Mouse (Mus musculus) myocyte (in vitro differentiated cells): ENCODE data around the gene Cdkl2. TPM values are rescaled to one million over a fixed set of nuclear protein-coding genes. Genes with fewer than 3 reads are reported as not detected.

ENCODE experiments used
- H3K27me3 ChIP-seq: one replicate; pipeline ENCODE4 v1.6.1; 2011; ENCODE audit not compliant: control insufficient read depth, insufficient read depth, insufficient read length
- H3K36me3 ChIP-seq: one replicate; pipeline ENCODE4 v1.6.1; 2011; ENCODE audit not compliant: control insufficient read depth, insufficient read depth
- H3K4me2 ChIP-seq: one replicate; pipeline ENCODE4 v1.6.1; 2011; ENCODE audit warnings: low read depth, control low read depth
- H3K4me3 ChIP-seq: one replicate; pipeline ENCODE4 v1.5.1; 2011; ENCODE audit warnings: mild to moderate bottlenecking, control low read depth, moderate library complexity
- H3K79me2 ChIP-seq: one replicate; pipeline ENCODE4 v1.6.1; 2011; ENCODE audit not compliant: control insufficient read depth, insufficient read depth
- H3ac ChIP-seq: one replicate; pipeline ENCODE4 v1.6.1; 2011; ENCODE audit not compliant: control insufficient read depth, insufficient read length
- CEBPB ChIP-seq: IDR thresholded peaks from 2 replicates; pipeline ENCODE4 v1.6.1; 2011; ENCODE audit warnings: mild to moderate bottlenecking, moderate library complexity; ENCODE audit not compliant: poor library complexity, insufficient read depth, severe bottlenecking
- E2F4 ChIP-seq: IDR thresholded peaks from one replicate; pipeline ENCODE4 v1.6.1; 2011; ENCODE audit warnings: mild to moderate bottlenecking, control low read depth, moderate library complexity; ENCODE audit not compliant: insufficient read depth
- MAX ChIP-seq: IDR thresholded peaks from one replicate; pipeline ENCODE4 v1.6.1; 2011; ENCODE audit warnings: low read depth, mild to moderate bottlenecking, control low read depth
- MYOD1 ChIP-seq, 3 experiments: IDR thresholded peaks; one replicate each; pipeline ENCODE4 v1.6.1; 2011; ENCODE audit warnings: control low read depth in 2 of 3, low read depth in 2 of 3, mild to moderate bottlenecking in 2 of 3, moderate library complexity in 1 of 3; ENCODE audit not compliant: insufficient read length in 2 of 3, control insufficient read depth in 1 of 3
- MYOG ChIP-seq, 3 experiments: IDR thresholded peaks; one replicate each; pipeline ENCODE4 v1.6.1; 2011; ENCODE audit warnings: control low read depth in 2 of 3, low read depth in 2 of 3, mild to moderate bottlenecking in 2 of 3; ENCODE audit not compliant: insufficient read length in 2 of 3, control insufficient read depth in 1 of 3, insufficient read depth in 1 of 3
- POLR2A ChIP-seq: IDR thresholded peaks from one replicate; pipeline ENCODE4 v1.6.1; 2011; ENCODE audit warnings: low read depth, mild to moderate bottlenecking, control low read depth, moderate library complexity; ENCODE audit not compliant: insufficient read length
- POLR2AphosphoS2 ChIP-seq: IDR thresholded peaks from one replicate; pipeline ENCODE4 v1.6.1; 2011; ENCODE audit warnings: low read depth, control low read depth; ENCODE audit not compliant: insufficient read length
- REST ChIP-seq: IDR thresholded peaks from one replicate; pipeline ENCODE4 v1.6.1; 2011; ENCODE audit warnings: mild to moderate bottlenecking, control low read depth, moderate library complexity; ENCODE audit not compliant: insufficient read depth, insufficient read length
- SRF ChIP-seq: IDR thresholded peaks from one replicate; pipeline ENCODE4 v1.6.1; 2011; ENCODE audit warnings: low read depth; ENCODE audit not compliant: control insufficient read depth, insufficient read length
- TCF12 ChIP-seq: IDR thresholded peaks from one replicate; pipeline ENCODE4 v1.6.1; 2011; ENCODE audit warnings: mild to moderate bottlenecking, control low read depth; ENCODE audit not compliant: poor library complexity, insufficient read depth, severe bottlenecking
- TCF3 ChIP-seq: IDR thresholded peaks from one replicate; pipeline ENCODE4 v1.6.1; 2011; ENCODE audit warnings: low read depth, control low read depth; ENCODE audit not compliant: insufficient read length
- USF1 ChIP-seq: IDR thresholded peaks from one replicate; pipeline ENCODE4 v1.6.1; 2011; ENCODE audit warnings: low read depth, mild to moderate bottlenecking, control low read depth, moderate library complexity
- polyA plus RNA-seq: library from polyadenylated mRNA; unstranded; fragments of >200 nt; fragmentation: generic; extraction: Trizol; gene quantifications from one replicate; pipeline ENCODE4 v1.2.1, GENCODE M21; 2012; ENCODE audit warnings: missing spikeins

The Cdkl2 gene
- polyA plus RNA-seq, 1 experiment, result 0.53 TPM

DNA sequence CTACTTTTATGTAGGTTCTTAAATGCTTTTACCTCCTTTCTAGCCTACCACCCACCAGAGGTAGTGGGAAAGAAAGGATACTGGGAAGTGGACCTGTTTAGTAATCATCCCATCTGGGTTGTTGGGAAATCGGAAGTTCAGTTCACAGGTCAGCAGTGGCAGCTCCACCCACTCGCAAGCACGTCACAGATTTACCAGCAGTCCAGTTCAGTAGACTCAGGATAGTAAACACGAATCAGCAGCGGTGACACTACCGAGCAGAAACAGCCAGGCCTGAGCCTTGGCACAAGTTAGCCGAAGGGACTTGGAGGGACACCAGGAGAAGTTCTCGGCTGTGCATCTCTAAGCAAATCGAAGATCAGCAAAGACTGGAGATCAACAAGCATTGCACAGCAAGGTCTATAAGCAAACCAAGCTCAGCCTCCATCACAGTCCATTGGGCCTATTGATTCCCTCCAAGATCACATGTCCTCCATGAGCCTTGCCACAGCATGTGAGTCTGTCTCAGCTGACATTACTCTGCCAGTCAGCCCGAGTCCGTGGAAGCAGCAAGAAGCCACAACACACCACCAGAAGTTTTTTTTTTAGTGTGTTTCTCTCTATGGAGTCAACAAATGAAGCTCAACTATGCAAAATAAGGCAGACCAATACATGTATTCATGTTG is 62.4 kb downstream of the Cdkl2 start:
- TF ChIP-seq TCF3, result no peak
- no peak for TF ChIP-seq CEBPB
- no peak for TF ChIP-seq TCF12
- no peak for TF ChIP-seq MYOD1 (IDR thresholded peaks at IDR 0.05; ENCODE audit: control insufficient read depth in 1 of 3, insufficient read length in 2 of 3, low read depth in 2 of 3)
- TF ChIP-seq MAX, result no peak
- no peak for TF ChIP-seq SRF
- TF ChIP-seq POLR2A, result no peak
- TF ChIP-seq POLR2AphosphoS2, result no peak
- no peak for TF ChIP-seq E2F4
- no peak for TF ChIP-seq USF1
- no peak for TF ChIP-seq MYOG (IDR thresholded peaks at IDR 0.05; ENCODE audit: control insufficient read depth in 1 of 3, insufficient read depth in 1 of 3, insufficient read length in 2 of 3, low read depth in 2 of 3)
- no peak for TF ChIP-seq REST
- Histone ChIP-seq H3K36me3 (no peaks in the 10 kb centered on the region), H3K27me3 (no peaks in the 10 kb centered on the region), H3K4me2 (no peak overlapping the region), H3ac (no peak overlapping the region), H3K79me2 (no peaks in the 10 kb centered on the region), H3K4me3 (no peak overlapping the region)

DNA sequence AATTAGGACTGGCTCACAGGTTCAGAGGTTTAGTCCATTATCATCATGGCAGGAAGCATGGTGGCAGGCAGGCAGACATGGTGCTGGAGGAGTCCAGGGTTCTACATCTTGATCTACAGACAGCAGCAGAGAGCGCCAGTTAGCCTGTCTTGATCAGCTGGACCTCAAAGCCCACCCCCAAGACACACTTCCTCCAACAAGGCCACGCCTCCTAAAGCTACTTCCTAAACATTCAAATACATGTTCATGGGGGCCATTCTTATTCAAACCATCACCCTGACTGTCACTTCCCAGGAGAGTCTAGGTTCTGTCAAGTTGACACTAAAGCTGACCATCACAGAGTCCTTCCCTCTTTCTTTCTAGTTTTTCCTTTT is 66.3 kb downstream of the Cdkl2 start:
- Histone ChIP-seq H3K4me2 (no peak overlapping the region), H3K79me2 (no peaks in the 10 kb centered on the region), H3K36me3 (no peaks in the 10 kb centered on the region), H3ac (no peak overlapping the region), H3K27me3 (no peaks in the 10 kb centered on the region), H3K4me3 (no peak overlapping the region)
- TF ChIP-seq CEBPB, result no peak
- TF ChIP-seq USF1, result no peak
- TF ChIP-seq E2F4, result no peak
- TF ChIP-seq TCF12, result no peak
- TF ChIP-seq POLR2A, result no peak
- no peak for TF ChIP-seq POLR2AphosphoS2
- no peak for TF ChIP-seq MYOD1 (IDR thresholded peaks at IDR 0.05; ENCODE audit: control insufficient read depth in 1 of 3, insufficient read length in 2 of 3, low read depth in 2 of 3)
- TF ChIP-seq REST, result no peak
- TF ChIP-seq MYOG (IDR thresholded peaks at IDR 0.05; ENCODE audit: control insufficient read depth in 1 of 3, insufficient read depth in 1 of 3, insufficient read length in 2 of 3, low read depth in 2 of 3), result no peak
- no peak for TF ChIP-seq MAX
- TF ChIP-seq TCF3, result no peak
- no peak for TF ChIP-seq SRF

DNA sequence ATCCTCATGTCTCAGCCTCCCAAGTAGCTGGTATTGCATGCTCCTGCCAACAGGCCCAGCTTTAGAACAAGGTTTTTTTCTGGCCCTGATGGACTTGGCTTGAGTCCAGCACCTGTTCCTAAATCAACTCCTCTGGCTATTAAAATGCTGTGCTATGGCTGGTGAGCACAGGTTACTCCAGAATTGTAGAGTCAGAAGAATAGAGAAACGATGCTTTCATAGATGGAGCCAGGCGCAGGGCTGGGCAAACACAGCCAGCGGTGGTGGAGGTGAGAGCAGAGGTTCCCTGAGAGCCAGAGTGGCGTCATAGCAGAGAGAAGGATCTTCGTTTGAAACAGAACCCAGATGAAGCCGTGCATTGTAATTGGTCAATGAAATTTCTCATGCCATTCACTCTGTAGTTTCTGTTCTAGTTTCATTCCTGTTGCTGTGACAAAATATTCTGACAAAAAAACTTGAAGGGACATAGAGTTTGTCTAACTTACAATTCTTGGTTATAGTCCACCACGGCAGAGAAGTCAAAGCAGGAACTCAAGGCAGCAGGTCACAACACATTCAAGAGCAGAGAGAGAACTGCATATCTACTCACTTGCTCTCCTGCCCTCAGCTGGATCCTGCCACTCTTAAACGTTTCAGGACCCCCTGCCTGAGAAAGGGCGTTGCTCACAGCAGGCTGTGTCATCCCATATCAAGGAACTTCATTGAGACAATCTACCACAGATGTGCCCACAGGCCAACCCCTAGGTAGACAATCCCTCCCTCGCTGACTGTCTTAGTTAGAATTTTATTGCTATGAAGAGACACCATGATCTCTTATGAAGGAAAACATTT is 66.9 kb downstream of the Cdkl2 start:
- no peaks in the 10 kb centered on the region for H3K27me3 ChIP-seq
- no peak overlapping the region for H3K4me2 ChIP-seq
- no peak overlapping the region for H3ac ChIP-seq
- no peak overlapping the region for H3K4me3 ChIP-seq
- no peak for TF ChIP-seq SRF
- no peaks in the 10 kb centered on the region for H3K36me3 ChIP-seq
- H3K79me2 ChIP-seq, result no peaks in the 10 kb centered on the region

DNA sequence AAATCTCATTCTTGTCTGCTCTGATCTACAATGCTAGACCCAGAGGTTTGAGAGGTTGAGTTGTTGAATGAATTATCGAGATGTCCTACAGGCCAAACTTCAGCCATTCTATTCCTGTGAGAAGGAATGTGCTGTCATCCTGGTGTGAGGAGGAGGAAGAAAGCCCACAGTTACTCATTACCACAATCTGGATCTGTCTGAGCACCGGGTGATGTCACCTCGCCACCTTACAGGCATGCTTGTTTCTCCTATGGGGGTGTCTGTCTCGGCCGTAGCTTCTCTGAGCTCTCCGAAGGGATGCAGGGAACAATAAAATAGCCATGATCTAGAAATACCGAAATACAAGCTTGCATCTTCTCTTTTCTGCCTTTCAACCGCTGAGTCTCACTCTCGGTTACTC is 67.9 kb downstream of the Cdkl2 start:
- Histone ChIP-seq H3K79me2 (no peaks in the 10 kb centered on the region), H3K4me3 (no peak overlapping the region), H3K27me3 (no peaks in the 10 kb centered on the region), H3K4me2 (no peak overlapping the region), H3ac (no peak overlapping the region), H3K36me3 (no peaks in the 10 kb centered on the region)
- no peak for TF ChIP-seq E2F4
- TF ChIP-seq SRF, result no peak
- no peak for TF ChIP-seq MYOG (IDR thresholded peaks at IDR 0.05; ENCODE audit: control insufficient read depth in 1 of 3, insufficient read depth in 1 of 3, insufficient read length in 2 of 3, low read depth in 2 of 3)
- TF ChIP-seq MYOD1 (IDR thresholded peaks at IDR 0.05; ENCODE audit: control insufficient read depth in 1 of 3, insufficient read length in 2 of 3, low read depth in 2 of 3), result no peak
- no peak for TF ChIP-seq POLR2A
- TF ChIP-seq MAX, result no peak
- TF ChIP-seq TCF3, result no peak
- TF ChIP-seq TCF12, result no peak
- TF ChIP-seq USF1, result no peak
- no peak for TF ChIP-seq REST
- no peak for TF ChIP-seq CEBPB
- no peak for TF ChIP-seq POLR2AphosphoS2

DNA sequence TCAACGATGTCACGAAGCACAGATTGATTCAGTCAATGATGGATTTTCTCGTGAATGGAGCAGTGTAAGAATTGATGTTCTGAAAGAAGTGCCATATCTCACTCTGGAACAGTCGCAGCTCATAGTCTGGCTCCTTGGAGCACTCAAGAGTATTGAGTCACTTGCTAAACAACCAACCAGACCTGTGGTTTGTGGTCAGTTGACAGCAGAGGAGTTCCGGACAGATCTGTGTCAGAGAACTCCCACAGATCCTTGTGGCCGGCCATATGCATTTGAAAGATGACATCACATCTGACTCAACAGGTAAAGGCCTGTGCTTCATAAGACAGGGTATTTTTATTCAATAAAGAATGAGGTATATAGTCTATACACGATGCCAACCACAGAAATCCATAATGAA is 69.7 kb downstream of the Cdkl2 start:
- Histone ChIP-seq H3K4me2 (peak overlapping the region; percentile 6), H3K79me2 (no peaks in the 10 kb centered on the region), H3K27me3 (no peaks in the 10 kb centered on the region), H3K4me3 (no peak overlapping the region), H3ac (no peak overlapping the region), H3K36me3 (no peaks in the 10 kb centered on the region)
- no peak for TF ChIP-seq E2F4
- no peak for TF ChIP-seq SRF
- TF ChIP-seq TCF3, result no peak
- no peak for TF ChIP-seq POLR2AphosphoS2
- TF ChIP-seq POLR2A, result no peak
- TF ChIP-seq MYOG (IDR thresholded peaks at IDR 0.05; ENCODE audit: control insufficient read depth in 1 of 3, insufficient read depth in 1 of 3, insufficient read length in 2 of 3, low read depth in 2 of 3), result no peak
- no peak for TF ChIP-seq MAX
- TF ChIP-seq USF1, result no peak
- no peak for TF ChIP-seq CEBPB
- no peak for TF ChIP-seq MYOD1 (IDR thresholded peaks at IDR 0.05; ENCODE audit: control insufficient read depth in 1 of 3, insufficient read length in 2 of 3, low read depth in 2 of 3)
- no peak for TF ChIP-seq REST
- TF ChIP-seq TCF12, result no peak
